Mouse (Mus musculus): Measurements from ENCODE around the gene Rab17. TPM values are rescaled to one million over a fixed set of nuclear protein-coding genes. Genes with fewer than 3 reads are reported as not detected.

Rab17 gene
- polyA plus RNA-seq, 1 experiment from 2014 or later: 3.8 TPM

- Histone ChIP-seq H3K4me1 (replicated peaks) (peaks cover 4% of the 10 kb centered on the region), H3K27ac (no peak overlapping the region), H3K36me3 (no peaks in the 10 kb centered on the region), H3K4me3 (replicated peaks) (no peak overlapping the region), H3K4me2 (peak overlapping the region; percentile 43), H3K9ac (no peak overlapping the region), H3K9me3 (replicated peaks) (no peaks in the 10 kb centered on the region), H3K27me3 (peaks cover 18% of the 10 kb centered on the region)
- ATAC-seq (ENCODE audit: low read depth) (no peak), DNase-seq (no peak)
- WGBS (ENCODE audit: insufficient replicate concordance): 3% methylated on average over 23 of the region's 23 CpGs
Observed at GRCm38 (mm10) chr1:90927929-90928574, 41.4 kb downstream of the Rab17 start.

- no peak overlapping the region for H3K4me3 ChIP-seq (replicated peaks)
- no peak overlapping the region for H3K4me2 ChIP-seq
- H3K9me3 ChIP-seq (replicated peaks): no peaks in the 10 kb centered on the region
- no peak overlapping the region for H3K9ac ChIP-seq
- peaks cover 18% of the 10 kb centered on the region for H3K27me3 ChIP-seq
- no peak for ATAC-seq (ENCODE audit: low read depth)
- no peaks in the 10 kb centered on the region for H3K36me3 ChIP-seq
- no peak for DNase-seq
- 36% methylated on average over 15 of the region's 15 CpGs for WGBS (ENCODE audit: insufficient replicate concordance)
- H3K4me1 ChIP-seq (replicated peaks): peaks cover 4% of the 10 kb centered on the region
- H3K27ac ChIP-seq: no peak overlapping the region
Observed at GRCm38 (mm10) chr1:90927308-90927707, 42.2 kb downstream of the Rab17 start.

GRCm38 (mm10) chr1:90926030-90926429 is 43.4 kb downstream of the Rab17 start:
- ATAC-seq (ENCODE audit: low read depth): no peak
- DNase-seq: no peak

GRCm38 (mm10) chr1:90921687-90922086 is 47.8 kb downstream of the Rab17 start:
- H3K4me2 ChIP-seq: no peak overlapping the region
- H3K4me3 ChIP-seq (replicated peaks): no peak overlapping the region
- no peak overlapping the region for H3K9ac ChIP-seq
- 0 out of 2 replicates have a peak, but pooled peaks cover 1% of the 10 kb centered on the region for H3K27me3 ChIP-seq
- no peak overlapping the region for H3K27ac ChIP-seq
- H3K36me3 ChIP-seq: no peaks in the 10 kb centered on the region
- H3K9me3 ChIP-seq (replicated peaks): no peaks in the 10 kb centered on the region
- no peaks in the 10 kb centered on the region for H3K4me1 ChIP-seq (replicated peaks)
- ATAC-seq (ENCODE audit: low read depth) (no peak), DNase-seq (no peak)
- 76% methylated on average over 9 of the region's 9 CpGs for WGBS (ENCODE audit: insufficient replicate concordance)

More at GRCm38 (mm10) chr1:90926030-90926429, 43.4 kb downstream of the Rab17 start:
- H3K27ac ChIP-seq: no peak overlapping the region
- peaks cover 4% of the 10 kb centered on the region for H3K4me1 ChIP-seq (replicated peaks)
- no peaks in the 10 kb centered on the region for H3K36me3 ChIP-seq
- peaks cover 18% of the 10 kb centered on the region for H3K27me3 ChIP-seq
- no peaks in the 10 kb centered on the region for H3K9me3 ChIP-seq (replicated peaks)
- 77% methylated on average over 4 of the region's 4 CpGs for WGBS (ENCODE audit: insufficient replicate concordance)
- no peak overlapping the region for H3K4me3 ChIP-seq (replicated peaks)
- no peak overlapping the region for H3K9ac ChIP-seq
- no peak overlapping the region for H3K4me2 ChIP-seq

GRCm38 (mm10) chr1:90917509-90917908 is 52.0 kb downstream of the Rab17 start:
- peaks cover 16% of the 10 kb centered on the region for H3K27me3 ChIP-seq
- H3K4me1 ChIP-seq (replicated peaks): peaks cover 5% of the 10 kb centered on the region; the same call in 1 of the 2 replicates
- H3K9ac ChIP-seq: no peak overlapping the region
- H3K36me3 ChIP-seq: no peaks in the 10 kb centered on the region
- no peak overlapping the region for H3K4me2 ChIP-seq
- DNase-seq: no peak
- H3K27ac ChIP-seq: no peak overlapping the region
- no peak for ATAC-seq (ENCODE audit: low read depth)
- H3K9me3 ChIP-seq (replicated peaks): no peaks in the 10 kb centered on the region
- H3K4me3 ChIP-seq (replicated peaks): no peak overlapping the region
- 28% methylated on average over 6 of the region's 6 CpGs for WGBS (ENCODE audit: insufficient replicate concordance)

- Histone ChIP-seq H3K4me2 (peak within 1 kb of the TSS; percentile 32; the same call in 1 of the 2 replicates), H3K9me3 (replicated peaks) (no peaks in the 10 kb centered on the region), H3K27ac (no peak within 1 kb of the TSS), H3K4me1 (replicated peaks) (peaks cover 5% of the 10 kb centered on the region; the same call in 1 of the 2 replicates), H3K4me3 (replicated peaks) (peak within 1 kb of the TSS; percentile 14), H3K9ac (no peak within 1 kb of the TSS), H3K36me3 (no peaks in the 10 kb centered on the region), H3K27me3 (peaks cover 16% of the 10 kb centered on the region)
- DNase-seq (no peak), ATAC-seq (ENCODE audit: low read depth) (0 out of 2 replicates have a peak, but pooled peaks have one; percentile 26)
- 15% methylated on average over 18 of the region's 18 CpGs for WGBS (ENCODE audit: insufficient replicate concordance)
Observed at GRCm38 (mm10) chr1:90914948-90915569, 54.4 kb downstream of the Rab17 start, which contains the start of gene Mlph. Gene Mlph, plus strand, starts transcription at chr1:90915085.

GRCm38 (mm10) chr1:90913231-90913630 is 56.2 kb downstream of the Rab17 start:
- no peak overlapping the region for H3K9ac ChIP-seq
- ATAC-seq (ENCODE audit: low read depth) (no peak), DNase-seq (no peak)
- no peak overlapping the region for H3K27ac ChIP-seq
- no peaks in the 10 kb centered on the region for H3K9me3 ChIP-seq (replicated peaks)
- no peak overlapping the region for H3K4me3 ChIP-seq (replicated peaks)
- no peak overlapping the region for H3K4me2 ChIP-seq
- WGBS (ENCODE audit: insufficient replicate concordance): 59% methylated on average over 6 of the region's 6 CpGs
- no peaks in the 10 kb centered on the region for H3K36me3 ChIP-seq
- peaks cover 10% of the 10 kb centered on the region; the same call in 1 of the 2 replicates for H3K4me1 ChIP-seq (replicated peaks)
- H3K27me3 ChIP-seq: peaks cover 16% of the 10 kb centered on the region

GRCm38 (mm10) chr1:90909631-90910152 is 59.8 kb downstream of the Rab17 start:
- no peak for DNase-seq
- no peak overlapping the region for H3K9ac ChIP-seq
- H3K27me3 ChIP-seq: 0 out of 2 replicates have a peak, but pooled peaks cover 1% of the 10 kb centered on the region
- 0 out of 2 replicates have a peak, but pooled peaks cover 6% of the 10 kb centered on the region for H3K4me1 ChIP-seq (replicated peaks)
- WGBS (ENCODE audit: insufficient replicate concordance): 38% methylated on average over 17 of the region's 17 CpGs
- H3K27ac ChIP-seq: no peak overlapping the region
- H3K9me3 ChIP-seq (replicated peaks): no peaks in the 10 kb centered on the region
- ATAC-seq (ENCODE audit: low read depth): no peak
- no peaks in the 10 kb centered on the region for H3K36me3 ChIP-seq
- no peak overlapping the region for H3K4me2 ChIP-seq
- no peak overlapping the region for H3K4me3 ChIP-seq (replicated peaks)

GRCm38 (mm10) chr1:90909161-90909560 is 60.3 kb downstream of the Rab17 start:
- DNase-seq (no peak), ATAC-seq (ENCODE audit: low read depth) (no peak)
- H3K27ac ChIP-seq: no peak overlapping the region
- H3K27me3 ChIP-seq: no peaks in the 10 kb centered on the region
- no peak overlapping the region for H3K4me2 ChIP-seq
- no peaks in the 10 kb centered on the region for H3K9me3 ChIP-seq (replicated peaks)
- no peaks in the 10 kb centered on the region for H3K36me3 ChIP-seq
- H3K9ac ChIP-seq: no peak overlapping the region
- no peak overlapping the region for H3K4me3 ChIP-seq (replicated peaks)
- H3K4me1 ChIP-seq (replicated peaks): 0 out of 2 replicates have a peak, but pooled peaks cover 5% of the 10 kb centered on the region

Data from liver, embryonic 13.5 days (tissue).